Mouse (Mus musculus) spleen, adult 2 months (tissue): ENCODE measurements around the gene Kazn. TPM values are rescaled to one million over a fixed set of nuclear protein-coding genes. Genes with fewer than 3 reads are reported as not detected.
A peak's percentile ranks its signal among the peaks of the same experiment; 100 is the strongest.

ENCODE experiments used
- DNase-seq, 2 experiments: peaks; one replicate each; pipeline versions ENCODE4 v3.0.0 to v3.0.0-alpha.2; 2012 to 2021; ENCODE audit warnings: low spot score in 2 of 2, low read depth in 1 of 2
- H3K27ac ChIP-seq: fragments of 200-500 bp; 2 replicates; pipeline ENCODE4 v1.5.1; 2012; ENCODE audit warnings: low read length, inconsistent platforms; ENCODE audit not compliant: insufficient read depth
- H3K27me3 ChIP-seq: fragments of 200-500 bp; 2 replicates; pipeline ENCODE4 v1.6.1; 2012; ENCODE audit warnings: mild to moderate bottlenecking, moderate library complexity, low read length, inconsistent platforms; ENCODE audit not compliant: control insufficient read depth, insufficient read depth
- H3K36me3 ChIP-seq: fragments of 200-500 bp; 2 replicates; pipeline ENCODE4 v1.6.1; 2012; ENCODE audit warnings: mild to moderate bottlenecking, low read length, inconsistent platforms; ENCODE audit not compliant: control insufficient read depth, insufficient read depth
- H3K4me1 ChIP-seq: fragments of 200-500 bp; 2 replicates; pipeline ENCODE4 v1.6.1; 2011; ENCODE audit warnings: inconsistent platforms; ENCODE audit not compliant: control insufficient read depth, insufficient read depth, insufficient read length
- H3K4me3 ChIP-seq: fragments of 200-500 bp; 2 replicates; pipeline ENCODE4 v1.5.1; 2011; ENCODE audit warnings: mild to moderate bottlenecking, inconsistent platforms; ENCODE audit not compliant: insufficient read depth, insufficient read length; ENCODE audit errors: extremely low read depth
- CTCF ChIP-seq: fragments of 200-500 bp; IDR thresholded peaks from 2 replicates; pipeline ENCODE4 v1.5.1; 2011; ENCODE audit warnings: mild to moderate bottlenecking, inconsistent platforms; ENCODE audit not compliant: insufficient read depth, insufficient read length, insufficient replicate concordance; ENCODE audit errors: extremely low read depth
- POLR2A ChIP-seq: fragments of 200-500 bp; IDR thresholded peaks from 2 replicates; pipeline ENCODE4 v1.6.1; 2011; ENCODE audit warnings: low read depth, low read length, inconsistent platforms
- WGBS: fragments of 180-500 bp; shearing (Covaris S2); methylation state at CpG from one replicate; pipeline ENCODE4 v1.1.7; 2018; 5-methylcytosine and 5-hydroxymethylcytosine counted together
- polyA plus RNA-seq: library from polyadenylated mRNA; depleted of rRNA; stranded (reverse); fragments of >200 nt; gene quantifications from 2 replicates; pipeline ENCODE4 v1.2.3, GENCODE M21; 2012

The Kazn gene
- polyA plus RNA-seq, 1 experiment, result 13.2 TPM

DNA sequence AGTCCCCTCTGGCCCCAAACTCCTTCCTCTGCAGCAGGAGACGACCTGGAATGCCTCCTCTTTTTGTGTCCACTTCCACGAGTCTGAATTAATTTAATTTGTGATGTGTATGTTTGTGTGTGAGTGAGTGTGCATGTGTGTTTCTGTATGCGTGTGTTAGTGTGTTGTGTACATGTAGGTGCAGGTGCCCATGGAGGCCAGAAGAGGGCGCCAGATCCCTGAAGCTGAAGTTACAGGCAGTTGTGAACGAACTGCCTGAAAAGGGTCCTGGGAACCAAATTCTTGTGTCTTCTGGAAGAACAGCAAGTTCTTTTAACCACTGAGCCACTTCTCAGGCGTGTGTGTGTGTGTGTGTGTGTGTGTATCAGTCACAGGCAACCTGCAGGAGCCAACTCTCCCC, 14.9 kb upstream of the Kazn start:
- no peak for DNase-seq
- Histone ChIP-seq H3K36me3 (no peaks in the 10 kb centered on the region), H3K27me3 (no peaks in the 10 kb centered on the region), H3K4me1 (no peaks in the 10 kb centered on the region), H3K27ac (no peak overlapping the region), H3K4me3 (no peak overlapping the region)
- TF ChIP-seq CTCF (no peak), POLR2A (no peak)
- 85% methylated on average over 6 of the region's 6 CpGs for WGBS

- TF ChIP-seq CTCF (no peak), POLR2A (no peak)
- Histone ChIP-seq H3K36me3 (no peaks in the 10 kb centered on the region), H3K27me3 (no peaks in the 10 kb centered on the region), H3K4me1 (no peaks in the 10 kb centered on the region), H3K4me3 (no peak overlapping the region), H3K27ac (no peak overlapping the region)
- DNase-seq, result no peak
- 54% methylated on average over 12 of the region's 12 CpGs for WGBS
These were observed 12.5 kb upstream of the Kazn start for GRCm38 (mm10) chr4:142251471-142252354.

GRCm38 (mm10) chr4:142250054-142250453, 10.9 kb upstream of the Kazn start:
- Histone ChIP-seq H3K4me3 (no peak overlapping the region), H3K4me1 (no peaks in the 10 kb centered on the region), H3K27me3 (no peaks in the 10 kb centered on the region), H3K27ac (no peak overlapping the region), H3K36me3 (no peaks in the 10 kb centered on the region)
- no peak for TF ChIP-seq POLR2A
- no peak for TF ChIP-seq CTCF
- DNase-seq, result no peak
- 93% methylated on average over 8 of the region's 8 CpGs for WGBS

DNA sequence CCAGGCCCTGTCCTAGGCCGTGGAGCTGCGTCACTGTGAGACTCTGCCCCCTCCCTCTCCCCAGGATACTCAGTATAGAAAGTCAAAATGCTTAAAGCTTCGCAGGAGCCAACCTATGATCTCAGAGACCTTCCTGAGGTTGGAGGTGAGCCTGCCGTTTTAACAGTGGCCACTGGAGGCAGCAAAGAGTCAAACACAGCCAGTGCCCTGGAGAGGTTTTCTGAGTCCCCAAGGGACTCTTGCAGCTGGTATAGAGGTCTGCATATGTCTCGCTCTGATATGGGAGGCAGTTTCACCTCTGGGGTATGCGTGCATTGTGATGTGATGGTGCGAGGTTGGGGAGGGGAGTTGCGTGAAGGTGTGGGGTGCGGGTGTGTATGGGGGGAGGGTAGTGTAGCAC, 10.2 kb upstream of the Kazn start:
- no peak overlapping the region for H3K4me3 ChIP-seq
- peak; percentile 41; the same call in 1 of the 2 replicates for TF ChIP-seq CTCF
- no peak for TF ChIP-seq POLR2A
- no peaks in the 10 kb centered on the region for H3K36me3 ChIP-seq
- H3K27me3 ChIP-seq, result no peaks in the 10 kb centered on the region
- no peak overlapping the region for H3K27ac ChIP-seq
- no peaks in the 10 kb centered on the region for H3K4me1 ChIP-seq
- WGBS, result 27% methylated on average over 9 of the region's 9 CpGs
- DNase-seq, result no peak

GRCm38 (mm10) chr4:142248426-142248825, 9.2 kb upstream of the Kazn start:
- Histone ChIP-seq H3K36me3 (no peaks in the 10 kb centered on the region), H3K27me3 (no peaks in the 10 kb centered on the region), H3K4me3 (no peak overlapping the region), H3K4me1 (no peaks in the 10 kb centered on the region), H3K27ac (no peak overlapping the region)
- peak; percentile 4 to 47 for DNase-seq
- TF ChIP-seq CTCF (peak; percentile 76; the same call in 1 of the 2 replicates), POLR2A (no peak)
- WGBS, result 20% methylated on average over 5 of the region's 5 CpGs

DNA sequence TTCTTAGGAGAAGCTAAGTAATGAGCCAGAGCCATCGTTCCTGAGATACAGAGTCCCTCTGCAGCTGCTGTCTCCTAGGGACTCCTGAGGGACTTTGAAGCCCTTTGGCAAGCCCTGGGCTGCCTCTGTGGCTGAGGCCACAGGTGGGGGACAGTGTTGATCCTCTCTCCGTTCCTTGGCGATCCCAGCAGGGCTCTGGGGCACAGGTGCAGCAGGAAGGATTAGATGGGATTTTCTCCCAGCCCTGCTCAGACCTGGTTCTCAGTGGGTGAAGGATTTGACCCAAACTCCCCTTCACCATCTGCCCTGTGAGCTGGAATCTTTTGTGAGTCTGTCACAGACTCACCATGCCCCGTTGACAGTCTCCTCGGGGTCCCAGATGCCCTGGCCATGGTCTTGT, 7.5 kb upstream of the Kazn start:
- H3K4me1 ChIP-seq, result no peaks in the 10 kb centered on the region
- H3K27ac ChIP-seq, result no peak overlapping the region
- H3K36me3 ChIP-seq, result no peaks in the 10 kb centered on the region
- H3K4me3 ChIP-seq, result no peak overlapping the region
- no peak for DNase-seq
- no peaks in the 10 kb centered on the region for H3K27me3 ChIP-seq
- WGBS, result 76% methylated on average over 5 of the region's 5 CpGs
- TF ChIP-seq CTCF (no peak), POLR2A (no peak)

DNA sequence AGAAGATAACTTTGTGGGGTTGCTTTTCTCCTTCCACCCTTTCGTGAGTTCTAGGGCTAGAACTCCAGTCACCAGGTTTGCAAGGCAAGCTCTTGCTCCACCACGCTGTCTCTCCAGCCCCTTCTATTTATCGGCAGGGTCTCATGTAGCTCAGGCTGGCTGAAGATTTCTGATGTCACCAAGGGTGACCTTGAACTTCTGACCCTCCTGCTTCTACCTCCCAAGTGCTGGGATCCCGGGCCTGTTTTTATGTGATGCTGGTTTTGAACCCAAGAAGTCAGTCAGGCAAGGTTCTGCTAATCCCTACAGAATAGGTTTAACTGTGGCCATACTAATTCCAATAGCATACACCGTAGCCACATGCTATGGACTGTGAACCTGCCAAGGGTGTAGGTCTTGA, 5.4 kb upstream of the Kazn start:
- Histone ChIP-seq H3K4me3 (no peak overlapping the region), H3K36me3 (no peaks in the 10 kb centered on the region), H3K27me3 (no peaks in the 10 kb centered on the region), H3K27ac (no peak overlapping the region), H3K4me1 (no peaks in the 10 kb centered on the region)
- 85% methylated on average over 5 of the region's 5 CpGs for WGBS
- DNase-seq, result no peak
- TF ChIP-seq CTCF (no peak), POLR2A (no peak)
